Mouse (Mus musculus): ENCODE data around the gene Rfc5.
"Not testable (repeated sequence)": the region's sequence is repeated elsewhere in the genome, so short reads cannot be mapped to it uniquely, and the experiment has no call there.

Rfc5 gene

DNA sequence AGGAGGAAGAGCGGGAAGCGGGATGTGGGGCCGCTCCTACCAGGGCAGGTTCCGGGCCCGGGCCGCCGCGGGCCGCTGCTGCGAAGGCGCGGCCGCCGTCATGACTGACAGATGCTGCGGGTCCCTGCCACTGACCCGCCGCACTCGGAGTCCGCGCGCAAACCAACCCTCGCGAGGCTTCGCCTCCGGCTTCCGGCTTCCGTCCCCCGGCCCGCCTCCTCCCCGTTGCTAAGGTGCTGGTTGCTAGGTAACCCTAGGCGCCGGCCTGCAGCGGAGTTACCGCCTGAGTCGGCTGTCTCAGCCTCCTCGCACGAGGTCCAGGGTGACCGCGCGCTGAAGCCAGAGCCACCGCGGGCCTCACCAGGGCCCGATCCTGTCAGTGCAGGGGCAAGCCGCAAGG lies at the start of gene Rfc5:
Gene Rfc5 (minus strand): TSS at position 171 of the 400 bp plus-strand sequence.
- peak; percentile 96 for DNase-seq (ENCODE audit: low read depth, low spot score)

DNA sequence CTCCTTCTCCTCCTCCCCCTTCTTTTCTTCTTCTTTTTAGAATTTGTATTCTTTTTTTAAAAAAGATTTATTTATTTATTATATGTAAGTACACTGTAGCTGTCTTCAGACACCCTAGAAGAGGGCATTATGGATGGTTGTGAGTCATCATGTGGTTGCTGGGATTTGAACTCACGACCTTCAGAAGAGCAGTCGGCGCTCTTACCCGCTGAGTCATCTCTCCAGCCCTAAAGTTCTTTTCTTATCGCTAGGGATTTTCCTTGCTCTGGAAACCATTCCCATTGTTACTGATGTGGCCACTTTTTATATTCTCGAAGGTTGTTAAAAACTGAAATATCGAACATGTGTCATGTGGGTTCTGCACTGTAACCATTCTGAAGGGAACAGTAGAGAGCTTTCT lies 44.7 kb upstream of the Rfc5 start:
- not testable (repeated sequence) for DNase-seq (ENCODE audit: low read depth, low spot score)

DNA sequence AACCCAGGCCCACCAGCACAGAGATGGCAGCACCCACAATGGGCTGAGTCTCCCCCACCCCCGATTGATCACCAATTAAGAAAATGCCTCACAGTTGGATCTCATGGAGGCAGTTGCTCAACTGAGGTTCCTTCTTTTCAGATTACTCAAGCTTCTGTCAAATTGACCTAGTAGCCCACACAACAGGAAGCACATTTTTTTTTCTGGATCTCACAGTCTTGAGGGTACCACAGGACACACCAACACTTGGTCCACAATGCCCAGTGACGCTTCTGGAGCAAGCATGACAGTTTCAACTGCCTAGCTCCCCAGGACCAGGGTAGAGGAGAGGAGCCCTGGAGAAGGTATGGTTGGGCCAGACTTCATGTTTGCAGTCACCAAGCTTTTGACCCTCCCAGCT lies 28.6 kb upstream of the Rfc5 start:
- DNase-seq (ENCODE audit: low read depth, low spot score): no peak

DNA sequence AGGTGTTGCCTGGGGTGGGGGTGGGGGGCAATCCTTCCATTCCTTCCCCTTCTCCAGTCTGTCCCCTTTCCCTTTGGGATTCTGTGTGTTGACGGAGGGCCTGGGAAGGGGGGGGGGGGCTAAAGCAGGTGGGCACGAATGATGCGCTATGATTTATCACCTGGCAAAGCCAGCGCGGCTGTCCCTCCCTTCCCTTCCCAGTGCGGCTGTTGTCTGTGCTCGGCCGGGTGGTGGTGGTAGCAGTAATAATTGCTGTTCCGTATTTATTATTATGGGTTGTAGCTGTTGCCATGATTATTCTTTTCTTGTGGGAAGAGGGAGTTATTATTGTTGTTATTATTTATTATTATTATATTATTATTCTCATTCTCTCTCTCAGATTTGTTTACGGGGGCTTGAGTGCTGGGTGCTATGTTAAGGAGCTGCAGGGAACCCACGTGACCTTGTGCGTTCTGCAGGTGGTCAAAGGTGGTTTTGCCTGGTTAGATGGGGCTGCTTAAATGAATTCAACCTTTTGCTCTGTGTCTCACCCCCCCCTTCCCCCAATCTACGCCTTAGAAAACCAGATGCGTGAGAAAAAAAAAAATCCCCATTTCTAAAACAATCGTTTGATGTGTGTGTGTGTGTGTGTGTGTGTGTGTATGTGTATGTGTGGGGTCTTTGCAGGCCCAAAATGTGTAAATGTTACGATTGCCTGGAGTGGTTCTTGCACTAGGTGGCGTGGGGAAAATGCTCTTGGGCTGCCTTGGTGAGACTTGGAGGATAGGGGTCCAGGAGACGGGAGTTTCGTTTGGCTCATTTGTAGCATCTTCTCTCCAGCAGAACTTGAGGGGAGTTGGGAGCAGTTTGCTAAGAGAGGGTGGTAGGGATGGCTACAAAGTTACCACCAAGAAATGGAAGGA lies 26.4 kb upstream of the Rfc5 start:
- DNase-seq (ENCODE audit: low read depth, low spot score): no peak

DNA sequence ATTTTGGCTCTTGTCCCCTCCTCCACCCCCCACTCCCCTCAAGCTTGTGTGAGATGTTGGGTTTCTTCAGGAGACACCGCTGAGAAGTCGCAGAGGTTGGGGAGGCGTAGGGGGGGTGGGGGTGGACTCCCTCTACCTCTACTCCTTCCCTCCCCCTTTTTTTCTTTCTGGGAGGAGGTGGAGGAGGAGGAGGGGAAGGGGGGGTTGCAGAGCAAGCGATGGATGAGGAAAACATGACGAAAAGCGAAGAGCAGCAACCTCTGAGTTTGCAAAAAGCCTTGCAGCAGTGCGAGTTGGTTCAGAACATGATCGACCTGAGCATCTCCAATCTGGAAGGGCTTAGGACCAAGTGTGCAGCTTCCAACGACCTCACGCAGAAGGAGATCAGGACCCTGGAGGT lies 25.8 kb upstream of the Rfc5 start:
- DNase-seq (ENCODE audit: low read depth, low spot score): no peak

DNA sequence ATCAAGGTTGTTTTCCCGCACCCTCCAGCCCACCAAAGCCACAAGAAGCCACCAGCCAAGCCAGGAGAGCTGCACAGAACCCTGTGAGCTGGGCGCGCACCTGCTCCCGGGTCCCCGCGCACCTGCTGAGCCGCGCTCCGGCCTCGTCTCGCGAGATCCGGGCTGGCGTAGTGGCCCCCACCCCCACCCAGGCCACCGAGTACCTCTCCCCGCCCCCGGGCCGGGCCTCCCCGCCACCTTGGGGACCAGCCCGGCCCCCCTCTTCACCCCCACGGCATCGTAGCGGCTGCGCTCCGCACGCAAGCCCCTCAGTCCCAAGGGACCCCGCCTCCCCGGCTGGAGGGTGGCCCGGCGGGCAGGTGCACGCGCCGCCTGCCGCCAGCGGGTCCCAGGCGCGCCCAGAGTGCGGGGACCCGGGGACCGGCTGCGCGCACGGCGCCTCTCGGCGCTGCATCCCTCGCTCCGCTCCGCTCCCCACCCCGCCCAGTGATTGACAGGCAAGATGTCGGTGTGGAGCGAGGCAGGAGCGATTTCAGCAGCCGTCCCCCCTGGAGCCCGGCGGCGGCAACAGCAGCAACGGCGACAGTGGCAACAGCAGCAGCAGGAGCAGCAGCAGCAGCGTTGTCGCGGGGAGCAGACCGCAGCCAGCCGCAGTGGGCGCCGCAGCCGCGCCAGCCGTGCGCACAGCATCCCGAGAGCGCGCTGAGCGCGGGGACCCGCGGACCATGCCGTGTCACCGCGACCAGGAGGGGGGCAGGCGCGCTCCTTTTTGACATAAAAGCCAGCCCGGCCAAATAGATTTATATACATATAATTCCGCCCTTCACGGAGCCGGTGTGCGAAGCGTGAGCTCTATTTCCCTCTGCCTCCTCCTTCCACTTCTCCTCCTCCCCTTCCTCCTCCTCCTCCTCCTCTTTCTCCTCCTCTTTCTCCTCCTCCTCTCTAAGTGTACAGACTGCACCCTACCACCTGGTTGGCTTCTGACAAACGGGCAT lies 25.0 kb upstream of the Rfc5 start, which contains the start of gene Ksr2:
Gene Ksr2 (plus strand): TSS at position 494 of the 995 bp plus-strand sequence.
- DNase-seq (ENCODE audit: low read depth, low spot score): peak; percentile 68

DNA sequence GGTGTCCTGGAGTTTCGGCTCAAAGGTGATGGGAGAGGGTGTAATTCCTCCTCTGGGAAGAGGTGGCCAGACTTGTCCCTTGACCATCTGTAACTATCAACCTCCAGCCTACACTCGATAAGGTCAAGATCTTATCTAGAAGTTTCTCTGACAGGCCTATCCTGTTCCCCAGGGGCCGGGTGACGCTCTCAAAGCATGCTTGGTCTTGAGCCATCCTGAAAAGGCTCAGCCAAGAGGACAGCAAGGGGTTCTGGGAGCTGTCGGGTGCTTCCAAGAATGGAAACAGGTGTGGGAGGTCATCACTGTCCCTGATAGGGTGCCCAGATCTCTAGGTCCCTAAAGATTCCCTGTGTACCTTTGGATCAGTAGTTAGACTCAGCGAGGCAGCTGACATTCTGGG lies 20.5 kb upstream of the Rfc5 start:
- no peak for DNase-seq (ENCODE audit: low read depth, low spot score)

DNA sequence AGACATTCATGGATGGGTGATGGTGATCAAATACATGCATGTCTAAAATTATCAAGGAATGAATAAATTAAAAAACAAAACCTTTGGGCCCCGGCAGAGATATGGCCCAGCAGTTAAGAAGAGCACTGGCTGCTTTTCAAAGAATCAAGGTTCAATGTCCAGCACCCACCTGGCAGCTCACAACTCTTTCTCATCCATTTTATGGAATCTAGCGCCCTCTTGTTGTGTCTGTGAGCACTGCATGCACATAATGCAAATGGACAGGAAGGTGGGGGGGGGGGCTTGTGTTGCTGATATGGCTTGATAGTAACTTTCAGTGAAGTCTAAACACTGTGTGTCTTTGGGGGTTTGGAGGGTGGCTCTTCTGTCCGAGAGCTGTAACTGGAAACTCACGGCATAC lies 19.4 kb upstream of the Rfc5 start:
- peak; percentile 62 for DNase-seq (ENCODE audit: low read depth, low spot score)

DNA sequence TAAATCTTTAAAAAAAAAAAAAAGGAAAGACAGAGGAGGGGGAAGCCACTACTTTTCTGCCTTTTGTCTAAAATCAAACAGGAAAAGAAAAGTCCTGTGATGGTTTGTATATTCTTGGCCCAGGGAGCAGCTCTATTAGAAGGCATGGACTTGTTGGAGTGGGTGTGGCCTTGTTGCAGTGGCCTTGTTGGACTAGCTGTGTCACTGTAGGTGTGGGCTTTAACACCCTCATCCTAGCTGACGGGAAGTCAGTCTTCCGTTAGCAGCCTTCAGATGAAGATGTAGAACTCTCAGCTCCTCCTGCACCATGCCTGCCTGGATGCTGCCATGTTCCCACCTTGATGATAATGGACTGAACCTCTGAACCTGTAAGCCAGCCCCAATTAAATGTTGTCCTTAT lies 15.8 kb upstream of the Rfc5 start:
- DNase-seq (ENCODE audit: low read depth, low spot score): not testable (repeated sequence)

DNA sequence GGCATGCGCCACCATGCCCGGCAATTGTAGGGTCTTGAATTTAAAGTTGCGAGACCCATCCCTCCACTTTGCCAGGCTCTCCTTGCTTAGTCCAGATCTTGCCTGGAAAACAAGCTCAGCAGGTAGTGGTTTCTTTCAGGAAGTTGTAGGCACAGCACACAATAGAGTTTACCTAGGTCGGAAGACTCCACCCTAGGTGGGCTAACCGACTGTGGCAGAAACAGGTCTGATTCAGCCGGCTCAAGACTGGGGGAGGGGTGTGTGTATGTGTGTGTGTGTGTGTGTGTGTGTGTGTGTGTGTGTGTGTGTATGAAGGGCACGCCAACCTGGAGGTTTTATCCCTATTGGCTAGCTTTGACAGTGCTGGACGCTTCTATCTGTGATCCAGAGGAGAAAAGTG lies 14.8 kb upstream of the Rfc5 start:
- no peak for DNase-seq (ENCODE audit: low read depth, low spot score)

DNA sequence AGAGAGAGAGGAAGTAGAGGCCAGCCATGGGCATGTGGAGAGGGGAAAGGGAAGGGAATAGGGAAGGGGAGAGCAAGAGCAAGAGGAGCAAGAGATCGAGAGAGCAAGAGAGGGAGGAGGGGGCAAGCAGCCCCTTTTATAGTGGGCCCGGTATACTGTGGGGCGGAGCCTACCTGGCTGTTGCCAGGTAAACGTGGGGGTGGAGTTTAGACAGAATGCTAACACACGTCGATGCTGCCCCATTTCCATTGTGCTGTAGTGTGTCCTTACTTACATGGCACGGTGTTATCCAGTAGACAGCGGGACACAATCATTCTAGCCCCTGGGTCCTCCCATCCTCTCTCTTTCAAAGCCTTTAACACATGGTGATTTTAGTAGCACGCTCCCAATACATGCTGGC lies 10.4 kb upstream of the Rfc5 start:
- DNase-seq (ENCODE audit: low read depth, low spot score): no peak

DNA sequence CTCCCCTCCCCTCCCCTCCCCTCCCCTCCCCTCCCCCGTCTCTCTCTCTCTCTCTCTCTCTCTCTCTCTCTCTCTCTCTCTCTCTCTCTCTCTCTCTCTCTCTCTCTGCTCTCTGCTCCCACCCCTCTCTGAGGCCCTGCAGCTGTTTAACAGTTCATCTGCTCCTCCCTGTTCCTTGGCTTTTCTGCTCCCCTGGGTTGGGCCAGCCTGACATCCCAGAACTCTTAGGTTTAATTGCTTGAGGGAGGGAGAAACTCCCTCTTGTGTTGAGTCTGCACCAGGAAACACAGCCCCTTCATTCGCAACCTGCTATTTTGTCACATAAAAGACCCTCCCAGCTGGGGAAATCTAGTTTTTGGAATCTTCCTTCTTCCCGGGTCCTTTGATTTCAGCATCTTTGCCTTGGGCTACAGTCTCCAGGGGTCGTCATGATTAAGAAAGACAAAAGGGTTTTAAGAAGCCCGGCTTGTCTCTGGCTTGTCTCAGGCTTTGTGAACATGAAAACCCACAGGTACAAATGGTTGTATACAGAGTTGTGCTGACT lies 9.2 kb upstream of the Rfc5 start:
- DNase-seq (ENCODE audit: low read depth, low spot score): no peak

DNA sequence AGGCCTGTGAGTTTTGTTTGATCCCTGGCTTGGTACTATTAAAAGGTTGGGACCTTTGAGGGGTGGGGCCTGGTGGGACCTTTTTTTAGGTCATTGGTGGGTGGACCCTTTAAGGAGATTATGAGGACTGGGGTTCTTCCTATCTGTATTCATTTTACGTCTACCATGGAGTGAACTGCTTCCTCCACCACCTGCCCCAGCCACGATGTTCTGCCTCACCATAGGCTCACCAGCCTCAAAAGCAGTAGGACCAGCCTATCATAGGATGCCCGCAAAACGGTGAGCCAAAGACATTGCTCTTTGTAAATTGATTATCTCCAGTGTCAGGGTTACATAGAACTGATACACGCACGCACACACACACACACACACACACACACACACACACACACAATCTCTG lies 8.5 kb upstream of the Rfc5 start:
- DNase-seq (ENCODE audit: low read depth, low spot score): no peak

DNA sequence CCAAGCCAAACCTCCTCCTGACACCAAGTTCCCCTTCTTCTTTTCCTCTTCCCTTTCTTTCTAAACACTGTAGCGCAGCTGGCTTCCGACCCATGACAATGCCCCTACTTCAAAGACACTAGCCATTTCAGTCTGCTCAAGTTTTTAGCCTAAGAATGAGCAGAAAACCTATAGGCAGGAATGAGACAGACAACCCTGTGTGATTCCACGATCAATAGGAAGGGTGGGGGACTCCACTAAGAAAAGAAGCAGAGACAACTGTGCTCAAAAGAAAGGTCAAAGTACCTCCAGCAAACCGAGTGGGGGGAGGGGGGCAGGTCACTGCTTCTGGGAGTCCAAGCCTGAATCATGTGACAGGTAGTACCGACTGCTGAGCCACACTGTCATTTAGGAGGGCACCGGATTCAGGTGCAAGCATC lies 7.8 kb upstream of the Rfc5 start:
- no peak for DNase-seq (ENCODE audit: low read depth, low spot score)

DNA sequence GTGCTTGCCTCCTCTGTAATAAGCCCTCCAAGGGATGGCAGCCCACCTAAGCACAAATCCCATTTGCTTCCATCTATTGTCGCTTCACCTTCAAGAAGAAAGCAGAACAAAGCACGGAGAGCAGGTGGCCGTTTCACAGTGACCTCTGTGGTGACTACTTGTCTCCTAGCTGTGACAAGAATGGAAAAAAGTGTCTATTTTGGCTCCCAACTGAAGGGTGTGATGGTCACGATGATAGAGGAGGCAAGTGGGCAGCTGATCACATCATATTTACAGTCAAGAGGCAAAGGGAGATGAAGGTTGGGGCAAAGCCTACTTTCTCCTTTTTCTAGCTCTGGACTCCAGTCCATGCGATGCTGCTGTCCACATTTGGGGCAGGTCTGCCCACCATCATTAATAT lies 7.0 kb upstream of the Rfc5 start:
- DNase-seq (ENCODE audit: low read depth, low spot score): no peak

DNA sequence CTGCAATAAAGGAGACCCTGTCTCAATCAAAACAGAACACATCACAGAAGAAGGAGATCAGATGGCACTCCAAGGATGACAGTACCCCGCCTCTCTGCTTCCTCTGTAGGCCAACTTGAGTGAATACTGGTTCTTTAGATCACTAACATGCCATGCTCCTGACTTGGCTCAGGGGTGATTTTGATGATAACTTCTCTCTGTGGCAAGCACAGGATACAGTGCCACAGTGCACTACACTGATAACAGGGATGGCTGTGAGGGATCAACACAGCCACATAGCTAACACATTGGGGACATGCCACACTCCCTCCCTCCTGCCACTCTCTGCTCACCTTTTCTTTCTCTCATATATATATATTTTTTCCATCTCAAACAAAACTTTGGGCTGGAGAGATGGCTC lies 2.0 kb upstream of the Rfc5 start:
- DNase-seq (ENCODE audit: low read depth, low spot score): no peak

DNA sequence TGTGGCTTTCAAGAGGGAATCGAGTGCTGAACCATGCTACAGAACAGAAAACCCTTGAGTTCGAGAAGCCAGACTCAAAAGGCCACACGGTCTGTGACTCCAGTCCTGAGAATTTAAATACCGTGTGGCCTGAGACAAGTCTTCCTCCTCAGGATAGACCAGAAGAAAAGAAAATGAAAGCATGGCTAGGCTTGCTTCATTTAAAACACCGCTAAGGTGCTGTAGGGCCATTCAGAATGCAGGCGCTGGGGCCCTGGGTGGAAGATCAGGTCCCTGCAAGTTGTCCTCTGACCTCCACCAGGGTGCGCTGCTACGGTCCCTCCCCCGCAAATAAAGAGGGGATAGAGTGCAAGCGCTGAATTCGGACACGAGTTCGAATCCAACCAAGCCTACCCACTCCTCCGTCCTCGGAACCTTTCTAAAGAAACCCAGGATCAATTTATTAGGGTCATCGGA lies 523 bp downstream of the Rfc5 start:
- DNase-seq (ENCODE audit: low read depth, low spot score): peak; percentile 80

DNA sequence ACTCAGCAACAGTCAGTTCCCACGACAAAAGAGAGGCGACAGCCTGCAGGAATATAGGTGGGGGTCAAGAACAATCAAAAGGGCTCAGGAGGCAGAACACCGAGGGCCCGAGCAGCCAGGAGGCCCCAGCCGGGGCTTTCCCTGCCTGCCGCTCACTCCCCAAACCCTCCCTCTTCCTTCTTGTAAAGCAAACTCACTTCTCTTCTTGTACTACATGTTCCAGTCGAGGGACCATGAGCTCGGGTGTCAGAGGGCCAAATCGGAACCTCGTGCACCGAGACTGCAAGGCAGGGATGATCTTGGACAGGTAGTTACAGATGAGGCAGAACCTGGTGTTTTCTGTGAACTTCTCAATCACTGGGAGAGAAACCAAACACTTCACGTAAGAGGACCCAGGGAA lies 5.6 kb downstream of the Rfc5 start:
- DNase-seq (ENCODE audit: low read depth, low spot score): no peak

DNA sequence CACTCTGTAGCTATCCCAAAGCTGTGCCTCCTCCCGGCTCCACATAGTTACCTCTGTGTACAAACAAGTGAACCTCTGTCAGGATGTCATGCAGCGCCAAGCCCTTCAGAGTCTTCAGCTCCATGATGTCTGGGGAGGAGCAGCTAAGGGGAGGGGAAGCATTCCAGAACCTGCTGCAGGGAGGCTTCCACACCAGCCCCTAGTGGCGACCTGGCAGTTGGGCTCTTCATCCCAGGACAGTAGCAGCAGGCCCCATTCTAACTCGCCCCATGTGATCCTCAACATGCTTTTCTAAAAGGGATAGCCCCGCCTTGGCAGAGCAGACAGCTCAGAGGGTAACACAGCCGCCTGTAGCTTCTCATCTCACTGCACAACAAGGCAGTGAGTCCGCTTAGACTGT lies 7.1 kb downstream of the Rfc5 start:
- DNase-seq (ENCODE audit: low read depth, low spot score): no peak

DNA sequence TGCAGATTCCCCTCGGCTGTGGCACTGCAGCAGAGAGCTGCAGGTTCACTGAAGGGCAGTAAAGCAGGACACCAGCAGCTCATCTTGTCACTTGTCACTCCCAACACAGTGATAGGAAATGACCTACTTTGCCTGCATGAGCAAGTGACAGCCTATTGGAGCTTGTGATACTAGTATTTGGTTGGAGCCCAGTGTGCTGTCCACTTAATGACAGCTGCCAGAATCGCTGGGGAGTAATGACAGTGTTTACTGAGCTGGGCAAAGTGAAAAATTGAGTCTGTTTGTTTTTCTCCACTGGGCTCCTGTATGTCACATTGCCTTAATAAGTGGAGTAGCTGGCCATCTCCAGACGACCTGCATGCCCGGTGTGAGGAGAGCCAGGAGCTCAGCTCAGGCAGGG lies 8.6 kb downstream of the Rfc5 start:
- no peak for DNase-seq (ENCODE audit: low read depth, low spot score)

DNA sequence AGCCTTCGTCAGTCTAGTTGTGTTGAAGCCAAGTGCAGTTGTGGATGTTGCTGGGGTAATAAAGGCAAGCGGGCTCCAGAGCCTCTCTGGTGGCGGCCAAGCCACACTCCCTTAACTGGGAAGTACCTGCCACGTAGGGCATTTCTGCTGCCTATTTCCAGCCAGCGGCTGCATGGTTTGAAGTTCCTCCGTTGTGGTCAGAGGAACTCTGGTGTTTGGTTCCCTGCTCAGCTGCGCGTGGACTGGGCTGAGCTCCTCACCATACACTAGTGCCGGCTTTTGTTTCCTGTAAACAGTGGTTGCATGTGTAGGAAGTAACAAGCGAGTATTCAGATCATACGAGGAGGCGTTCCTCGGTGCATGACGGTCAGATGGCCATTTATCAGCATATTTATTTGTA lies 11.1 kb downstream of the Rfc5 start:
- not testable (repeated sequence) for DNase-seq (ENCODE audit: low read depth, low spot score)

DNA sequence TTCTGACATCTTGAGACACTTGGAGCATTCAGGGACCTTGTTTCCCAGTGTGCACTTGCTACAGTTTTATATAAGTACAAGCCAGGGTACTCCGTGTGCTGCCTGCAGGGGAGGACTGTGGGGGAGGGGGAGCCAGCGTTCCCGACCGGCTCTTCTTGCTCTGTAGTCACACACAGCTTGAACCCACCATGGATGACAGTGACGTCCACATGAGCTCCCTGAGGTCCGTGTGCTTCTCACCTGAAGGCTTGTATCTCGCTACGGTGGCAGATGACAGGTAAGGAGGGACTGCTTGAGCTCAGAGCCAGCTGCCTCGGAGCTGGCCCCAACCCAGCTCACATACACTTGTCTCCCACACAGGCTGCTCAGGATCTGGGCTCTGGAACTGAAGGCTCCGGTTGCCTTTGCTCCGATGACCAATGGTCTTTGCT lies 12.5 kb downstream of the Rfc5 start:
- DNase-seq (ENCODE audit: low read depth, low spot score): no peak

Data from CD4-positive, CD25-positive, alpha-beta regulatory T cell, adult 2 months (primary cell).